Mouse (Mus musculus) layer of hippocampus, adult 8-10 months (tissue): ENCODE measurements at regions not wholly inside any gene's neighbourhood (a gene's known extent, or its start where the extent isn't known, plus 50 kb on each side); places are given as distances from the start of the nearest gene placed in this dataset.

ENCODE experiments used
- DNase-seq, 2 experiments: peaks; one replicate each; pipeline ENCODE4 v3.0.0; 2022; ENCODE audit warnings: low spot score in 2 of 2

- DNase-seq, result peak; percentile 71
Measured at GRCm38 (mm10) chrX:68313486-68313885, 364.9 kb upstream of the Fmr1 start.
